Mouse (Mus musculus): ENCODE results near the gene Cfap221. TPM values are rescaled to one million over a fixed set of nuclear protein-coding genes. Genes with fewer than 3 reads are reported as not detected.

The Cfap221 gene
- total RNA-seq, 2 experiments from 2014 or later = 0.39 to 0.49 TPM

- intact Hi-C loops (cut with DNase I) = no loop called here
- DNase-seq (ENCODE audit: extremely low spot score in 1 of 2, low spot score in 2 of 2) = no peak
Observed at GRCm38 (mm10) chr1:119919299-119919698, 77.7 kb downstream of the Cfap221 start.

DNA sequence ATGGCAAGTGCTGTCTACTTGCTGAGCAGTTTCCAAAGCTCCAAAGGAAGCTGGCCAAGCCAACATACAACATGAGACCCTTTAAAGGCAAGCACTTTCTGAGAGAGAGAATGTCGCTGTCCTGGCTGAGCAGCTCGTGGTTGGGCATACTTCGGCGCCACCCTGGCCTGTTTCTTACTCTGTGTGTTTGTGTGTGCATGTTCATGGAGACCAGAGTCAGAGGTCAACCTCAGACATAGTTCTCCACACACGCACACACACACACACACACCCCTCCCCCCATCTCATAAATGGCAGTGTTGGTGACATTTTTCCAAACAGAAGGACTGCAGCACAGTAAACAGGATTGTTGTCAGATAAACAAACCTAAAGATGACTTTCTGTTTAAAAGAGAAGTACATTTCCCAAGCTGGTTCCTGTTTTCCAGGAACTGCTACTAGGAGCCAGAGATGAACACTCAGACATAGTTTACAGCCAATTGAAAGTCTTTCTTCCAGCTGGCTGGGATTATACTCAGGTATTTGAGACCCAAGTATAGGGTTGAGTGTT is 80.1 kb downstream of the Cfap221 start:
- intact Hi-C loops (cut with DNase I) = no loop called here
- no peak for DNase-seq (ENCODE audit: extremely low spot score in 1 of 2, low spot score in 2 of 2)

DNA sequence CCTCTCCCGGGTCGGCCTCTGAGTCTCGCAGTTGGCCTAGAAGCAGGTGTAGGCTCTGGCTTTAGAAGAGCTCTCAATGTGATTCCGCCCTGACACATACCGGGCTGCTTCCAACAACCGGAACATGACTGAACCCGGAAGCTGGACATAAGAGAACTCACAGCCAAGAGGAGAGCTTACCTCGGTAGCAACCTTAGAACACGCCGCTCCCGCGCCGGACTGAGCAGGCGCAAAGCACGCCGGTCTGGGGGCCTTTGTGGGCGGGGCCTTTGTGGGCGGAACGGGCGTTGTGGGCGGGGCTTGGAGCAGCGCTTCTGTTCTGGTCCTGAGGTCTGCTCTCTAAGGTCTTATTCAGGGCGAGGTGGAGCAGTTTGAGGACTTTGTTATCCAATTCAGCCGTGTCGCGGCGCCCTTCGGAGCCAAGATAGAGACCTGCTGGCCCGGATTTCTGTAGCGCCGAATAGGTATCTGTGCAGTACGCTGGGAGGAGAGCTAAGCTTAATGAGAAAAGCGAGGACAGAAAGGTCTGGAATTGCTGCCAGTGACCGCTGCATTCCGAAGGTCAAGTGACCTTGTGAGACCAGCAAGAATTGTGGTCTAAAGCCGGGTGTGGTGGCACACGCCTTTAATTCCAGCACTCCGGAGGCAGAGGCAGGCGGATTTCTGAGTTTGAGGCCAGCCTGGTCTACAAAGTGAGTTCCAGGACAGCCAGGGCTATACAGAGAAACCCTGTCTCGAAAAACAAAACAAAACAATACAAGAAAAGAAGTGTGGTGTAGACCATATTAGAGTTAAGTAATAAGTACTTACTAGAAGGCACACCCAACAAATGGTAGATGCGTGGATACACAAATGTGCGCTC is 83.8 kb downstream of the Cfap221 start, which contains the start of gene Tmem177:
Gene Tmem177 (minus strand): TSS at position 256 of the 862 bp plus-strand sequence.
- peak; percentile 79 to 94 for DNase-seq (ENCODE audit: extremely low spot score in 1 of 2, low spot score in 2 of 2)
- intact Hi-C loops (cut with DNase I) = no loop called here

DNA sequence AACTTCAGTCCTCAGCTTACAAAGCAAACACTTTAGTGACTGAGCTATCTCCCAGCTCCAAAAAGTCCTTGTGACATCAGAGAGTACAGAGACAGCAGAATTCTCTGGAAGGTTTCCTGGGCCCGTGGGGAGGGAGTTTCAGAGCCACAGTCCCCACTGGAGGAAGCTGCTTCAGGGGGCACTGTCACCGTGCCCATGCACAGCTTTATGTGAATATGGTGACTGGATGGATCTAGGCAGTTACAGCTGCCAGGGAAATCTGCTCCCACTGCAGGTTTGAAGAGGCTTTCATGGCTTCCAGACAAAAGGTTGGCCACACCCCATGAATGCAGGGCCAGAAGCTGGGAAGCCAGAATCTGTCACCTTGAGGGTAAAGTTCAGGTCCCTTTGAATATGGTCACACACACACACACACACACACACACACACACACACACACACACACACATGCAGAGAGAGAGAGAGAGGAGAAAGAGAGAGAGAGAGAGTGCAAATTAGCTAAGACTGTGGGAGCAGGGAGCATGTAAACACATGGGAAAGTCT is 89.8 kb downstream of the Cfap221 start:
- DNase-seq (ENCODE audit: extremely low spot score in 1 of 2, low spot score in 2 of 2) = no peak

DNA sequence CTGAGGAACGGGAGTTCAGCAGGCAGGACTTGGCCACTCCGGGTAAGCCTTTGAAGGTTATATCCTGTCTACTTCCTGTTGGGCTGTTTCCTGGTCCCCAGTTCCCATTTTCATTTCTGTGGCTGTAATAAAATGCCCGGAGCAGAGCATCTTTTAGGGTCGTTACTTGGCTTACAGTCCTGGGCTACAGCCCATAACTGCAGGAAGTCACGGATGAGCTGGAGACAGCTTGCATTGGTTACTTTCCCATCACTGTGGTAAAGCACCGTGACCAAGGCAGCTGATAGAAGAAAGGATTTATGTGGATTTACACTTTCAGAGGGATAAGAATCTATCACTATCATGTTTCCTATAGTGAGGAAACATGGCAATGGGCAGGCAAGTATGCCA is 93.8 kb downstream of the Cfap221 start:
- no peak for DNase-seq (ENCODE audit: extremely low spot score in 1 of 2, low spot score in 2 of 2)
- intact Hi-C loops (cut with DNase I) = no loop called here

More for the DNA sequence above, 89.8 kb downstream of the Cfap221 start:
- intact Hi-C loops (cut with DNase I) = no loop called here

DNA sequence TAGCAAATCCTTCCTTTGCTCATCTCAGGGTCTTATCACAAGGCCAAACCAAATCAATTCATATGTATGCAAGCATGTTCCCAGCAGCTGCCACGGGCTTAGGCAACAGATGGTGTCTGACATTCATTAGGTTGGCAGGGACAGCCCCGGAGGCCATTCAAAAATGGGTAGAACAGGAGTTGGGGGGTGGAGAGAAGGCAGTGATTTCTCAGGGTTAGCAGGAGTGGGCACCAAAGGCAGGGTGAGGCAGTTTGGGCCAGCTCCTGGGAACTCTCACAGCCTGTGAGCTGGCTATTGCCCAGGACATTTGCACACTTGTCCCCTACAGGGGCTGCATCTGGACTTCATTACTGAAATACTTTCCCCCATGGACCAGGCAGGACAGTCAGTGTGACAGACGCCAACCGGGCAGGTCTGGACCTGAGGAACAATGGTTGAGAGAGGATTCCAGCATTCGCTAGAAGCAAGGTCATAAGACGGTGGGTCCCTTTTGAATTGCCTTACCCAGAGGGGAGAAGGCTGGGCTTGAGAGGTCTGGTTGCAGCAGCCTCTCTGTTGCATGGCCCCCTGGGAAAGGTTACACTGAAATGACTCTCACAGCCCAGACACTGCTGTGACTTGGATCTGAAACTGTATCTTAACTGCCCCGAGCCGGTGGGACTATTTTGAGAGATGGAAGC is 94.3 kb downstream of the Cfap221 start:
- no peak for DNase-seq (ENCODE audit: extremely low spot score in 1 of 2, low spot score in 2 of 2)
- intact Hi-C loops (cut with DNase I) = no loop called here

DNA sequence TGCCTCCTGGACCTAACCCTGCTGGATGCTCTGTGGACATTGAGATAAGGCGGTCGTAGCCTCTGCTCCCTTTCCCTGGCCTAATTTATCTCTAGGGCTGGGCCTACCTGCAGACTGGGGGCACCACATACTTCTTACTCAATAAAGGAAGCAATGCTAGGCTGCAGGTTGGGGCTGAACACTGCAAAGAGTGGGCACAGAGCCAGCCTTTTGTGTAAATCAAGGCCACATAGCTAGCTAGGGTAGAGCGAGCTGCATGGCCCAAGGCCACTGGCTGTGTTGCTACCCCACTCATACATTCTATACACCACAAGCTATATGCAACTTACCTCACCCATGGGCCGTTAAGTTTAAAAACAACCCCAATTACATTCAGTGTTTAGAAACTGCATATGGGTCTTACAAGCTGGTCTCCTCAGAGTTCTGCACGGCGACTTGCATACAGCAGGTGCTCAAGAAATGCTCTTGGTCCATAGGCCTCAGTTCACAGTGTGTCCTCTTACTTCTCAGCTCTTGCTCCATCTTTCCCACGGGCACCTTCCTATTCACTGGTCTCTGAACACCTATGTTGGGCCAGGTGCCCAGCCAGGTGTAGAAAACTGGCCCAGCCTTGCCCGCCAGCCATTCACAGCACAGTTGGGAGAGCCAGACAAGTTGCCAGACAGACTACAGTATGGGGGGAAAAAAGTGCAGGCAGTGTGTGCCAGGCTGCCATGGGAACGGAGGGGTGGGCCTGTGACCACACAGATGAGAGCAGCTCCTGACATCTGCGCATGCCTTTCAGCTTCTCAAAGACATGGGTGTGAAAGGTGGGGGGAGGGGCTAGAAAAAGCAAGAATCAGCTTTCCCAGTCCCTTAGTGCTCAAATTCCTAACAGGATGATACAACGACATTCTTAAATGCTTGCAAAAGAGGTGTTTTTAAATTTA is 97.6 kb downstream of the Cfap221 start:
- intact Hi-C loops (cut with DNase I) = loop anchor here (5.0 kb wide), 1 partner anchor 62 kb away; the partner anchor contains the start of gene Ptpn4
- DNase-seq (ENCODE audit: extremely low spot score in 1 of 2, low spot score in 2 of 2) = peak; percentile 75 to 77

- peak; percentile 53 to 68 for DNase-seq (ENCODE audit: extremely low spot score in 1 of 2, low spot score in 2 of 2)
- intact Hi-C loops (cut with DNase I) = loop anchor here (5.0 kb wide), 1 partner anchor 58 kb away; the partner anchor contains the start of gene Ptpn4
Observed at GRCm38 (mm10) chr1:119894936-119895335, 102.1 kb downstream of the Cfap221 start.

- intact Hi-C loops (cut with DNase I) = no loop called here
- no peak for DNase-seq (ENCODE audit: extremely low spot score in 1 of 2, low spot score in 2 of 2)
Observed at GRCm38 (mm10) chr1:119893600-119893999, 103.4 kb downstream of the Cfap221 start.

- no peak for DNase-seq (ENCODE audit: extremely low spot score in 1 of 2, low spot score in 2 of 2)
- intact Hi-C loops (cut with DNase I) = no loop called here
Observed at GRCm38 (mm10) chr1:119892933-119893332, 104.1 kb downstream of the Cfap221 start.

GRCm38 (mm10) chr1:119891865-119892264 is 105.2 kb downstream of the Cfap221 start:
- DNase-seq (ENCODE audit: extremely low spot score in 1 of 2, low spot score in 2 of 2) = no peak
- intact Hi-C loops (cut with DNase I) = no loop called here

GRCm38 (mm10) chr1:119891149-119891548 is 105.9 kb downstream of the Cfap221 start:
- no peak for DNase-seq (ENCODE audit: extremely low spot score in 1 of 2, low spot score in 2 of 2)
- intact Hi-C loops (cut with DNase I) = no loop called here

- intact Hi-C loops (cut with DNase I) = no loop called here
- DNase-seq (ENCODE audit: extremely low spot score in 1 of 2, low spot score in 2 of 2) = no peak
Observed at GRCm38 (mm10) chr1:119889347-119889746, 107.7 kb downstream of the Cfap221 start.

- intact Hi-C loops (cut with DNase I) = no loop called here
- DNase-seq (ENCODE audit: extremely low spot score in 1 of 2, low spot score in 2 of 2) = peak in 1 of 2 experiments; percentile 60
Observed at GRCm38 (mm10) chr1:119886320-119886719, 110.7 kb downstream of the Cfap221 start.

DNA sequence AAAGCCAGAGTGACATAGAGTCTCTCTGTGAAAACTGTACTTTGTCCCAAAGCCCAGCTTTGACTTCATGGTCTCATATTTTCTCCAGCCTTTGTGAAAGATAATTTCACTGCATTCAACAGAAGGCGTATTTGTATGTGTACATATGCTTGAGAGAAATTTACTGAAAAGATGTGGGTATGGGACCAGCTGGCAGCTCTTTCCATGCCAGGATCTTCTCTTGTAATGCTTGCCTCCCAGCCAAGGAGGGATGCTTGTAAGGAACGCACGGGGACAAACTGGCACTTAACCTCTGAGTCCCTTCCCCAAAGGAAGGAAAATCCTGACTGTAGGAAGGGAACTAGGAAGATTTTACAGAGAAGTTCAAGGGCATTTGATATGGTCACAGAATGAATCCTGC is 112.8 kb downstream of the Cfap221 start:
- intact Hi-C loops (cut with DNase I) = no loop called here
- DNase-seq (ENCODE audit: extremely low spot score in 1 of 2, low spot score in 2 of 2) = peak in 1 of 2 experiments; percentile 61

DNA sequence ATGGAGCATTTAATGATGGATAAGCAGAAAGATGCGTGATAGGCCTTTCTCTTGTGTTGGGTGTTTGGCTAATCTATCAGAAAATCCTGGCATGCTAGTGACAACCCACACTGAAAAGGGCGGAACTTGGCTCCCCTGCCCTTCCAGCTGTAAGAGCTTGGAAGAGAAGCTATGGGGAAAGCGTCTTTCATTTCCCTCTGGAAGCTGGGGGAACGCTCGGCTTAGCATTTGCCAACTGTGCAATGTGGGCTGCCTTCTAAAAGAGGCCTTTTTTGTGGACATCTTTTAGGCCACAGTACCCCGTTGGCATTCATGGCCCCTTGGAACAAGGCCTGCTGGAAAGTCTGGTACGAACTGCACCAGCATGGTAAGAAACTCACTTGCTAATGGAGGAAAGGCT is 118.1 kb downstream of the Cfap221 start:
- DNase-seq (ENCODE audit: extremely low spot score in 1 of 2, low spot score in 2 of 2) = peak; percentile 47 to 82
- intact Hi-C loops (cut with DNase I) = loop anchor here (5.0 kb wide), 1 partner anchor 42 kb away; the partner anchor contains the start of gene Ptpn4

GRCm38 (mm10) chr1:119877469-119877868 is 119.6 kb downstream of the Cfap221 start:
- intact Hi-C loops (cut with DNase I) = loop anchor here (5.0 kb wide), 1 partner anchor 40 kb away; the partner anchor contains the start of gene Ptpn4
- DNase-seq (ENCODE audit: extremely low spot score in 1 of 2, low spot score in 2 of 2) = no peak
